Mouse (Mus musculus) lung, embryonic 15.5 days (tissue): Measurements from ENCODE around the gene Trpc2. TPM values are rescaled to one million over a fixed set of nuclear protein-coding genes. Genes with fewer than 3 reads are reported as not detected.
A peak's percentile ranks its signal among the peaks of the same experiment; 100 is the strongest.

Source experiments
- ATAC-seq: fragments of 200-750 bp; cut with Nextera tagmentation; 2 replicates; pipeline ENCODE4 v1.8.0; 2017; ENCODE audit warnings: moderate number of reproducible peaks, borderline replicate concordance; ENCODE audit not compliant: low FRiP score, low TSS enrichment; ENCODE audit errors: extremely low read depth
- H3K27ac ChIP-seq: fragments of 300-500 bp; sonication (generic); 2 replicates; pipeline ENCODE4 v1.5.1; 2015; ENCODE audit warnings: moderate library complexity, mild to moderate bottlenecking, inconsistent platforms
- H3K27me3 ChIP-seq: fragments of 300-500 bp; sonication (generic); 2 replicates; pipeline ENCODE4 v1.6.1; 2015; ENCODE audit warnings: inconsistent platforms
- H3K36me3 ChIP-seq: fragments of 300-500 bp; sonication (generic); 2 replicates; pipeline ENCODE4 v1.6.1; 2015; ENCODE audit warnings: inconsistent platforms
- H3K4me1 ChIP-seq: fragments of 300-500 bp; sonication (generic); 2 replicates; pipeline ENCODE4 v1.6.1; 2015; ENCODE audit warnings: inconsistent platforms
- H3K4me2 ChIP-seq: fragments of 300-500 bp; sonication (generic); 2 replicates; pipeline ENCODE4 v1.6.1; 2015; ENCODE audit warnings: inconsistent platforms, mild to moderate bottlenecking, moderate library complexity
- H3K4me3 ChIP-seq: fragments of 300-500 bp; sonication (generic); 2 replicates; pipeline ENCODE4 v1.5.1; 2015; ENCODE audit warnings: mild to moderate bottlenecking, inconsistent platforms
- H3K9ac ChIP-seq: fragments of 300-500 bp; sonication (generic); 2 replicates; pipeline ENCODE4 v1.6.1; 2015; ENCODE audit warnings: inconsistent platforms
- H3K9me3 ChIP-seq: fragments of 300-500 bp; sonication (generic); 2 replicates; pipeline ENCODE4 v1.6.1; 2016; ENCODE audit warnings: inconsistent platforms
- WGBS: fragments of 180-500 bp; shearing (Covaris S2); methylation state at CpG from one replicate; pipeline ENCODE4 v1.1.7; 2015; 5-methylcytosine and 5-hydroxymethylcytosine counted together
- polyA plus RNA-seq: library from polyadenylated mRNA; unstranded; fragments of >200 nt; fragmentation: Nextera tagmentation; extraction: Ambion mirVana; gene quantifications from 2 replicates; pipeline ENCODE4 v1.2.1, GENCODE M21; 2015

Trpc2 gene
- polyA plus RNA-seq, 1 experiment from 2014 or later = not detected

GRCm38 (mm10) chr7:102104126-102104525 lies 21.2 kb downstream of the Trpc2 start:
- no peak overlapping the region for H3K9ac ChIP-seq
- H3K4me3 ChIP-seq = no peak overlapping the region
- no peak overlapping the region for H3K4me2 ChIP-seq
- 45% methylated on average over 5 of the region's 5 CpGs for WGBS
- peaks cover 26% of the 10 kb centered on the region for H3K4me1 ChIP-seq
- no peak for ATAC-seq
- H3K36me3 ChIP-seq = no peaks in the 10 kb centered on the region
- no peak overlapping the region for H3K27ac ChIP-seq
- no peaks in the 10 kb centered on the region for H3K9me3 ChIP-seq
- no peaks in the 10 kb centered on the region for H3K27me3 ChIP-seq

- Histone ChIP-seq H3K4me1 (peaks cover 9% of the 10 kb centered on the region), H3K4me3 (peak overlapping the region; percentile 30), H3K4me2 (peak overlapping the region; percentile 72), H3K27me3 (no peaks in the 10 kb centered on the region), H3K27ac (no peak overlapping the region), H3K36me3 (no peaks in the 10 kb centered on the region), H3K9ac (peak overlapping the region; percentile 23; the same call in 1 of the 2 replicates), H3K9me3 (no peaks in the 10 kb centered on the region)
- peak; percentile 29; the same call in 1 of the 2 replicates for ATAC-seq
- WGBS = 11% methylated on average over 23 of the region's 23 CpGs
Measured at GRCm38 (mm10) chr7:102106700-102107141, 23.8 kb downstream of the Trpc2 start.

GRCm38 (mm10) chr7:102108206-102108605 lies 25.3 kb downstream of the Trpc2 start:
- Histone ChIP-seq H3K9me3 (no peaks in the 10 kb centered on the region), H3K27ac (no peak overlapping the region), H3K4me2 (no peak overlapping the region), H3K27me3 (no peaks in the 10 kb centered on the region), H3K4me3 (no peak overlapping the region), H3K9ac (no peak overlapping the region), H3K4me1 (peaks cover 9% of the 10 kb centered on the region), H3K36me3 (no peaks in the 10 kb centered on the region)
- 83% methylated on average over 1 of the region's 1 CpGs for WGBS
- ATAC-seq = no peak

GRCm38 (mm10) chr7:102109171-102109570 lies 26.3 kb downstream of the Trpc2 start, which contains the start of gene Art5:
Art5 (minus strand) TSS chr7:102109489.
- Histone ChIP-seq H3K9me3 (no peaks in the 10 kb centered on the region), H3K27me3 (no peaks in the 10 kb centered on the region), H3K9ac (no peak within 1 kb of the TSS), H3K27ac (no peak within 1 kb of the TSS), H3K4me1 (peaks cover 9% of the 10 kb centered on the region), H3K4me2 (no peak within 1 kb of the TSS), H3K36me3 (no peaks in the 10 kb centered on the region), H3K4me3 (no peak within 1 kb of the TSS)
- WGBS = 69% methylated on average over 7 of the region's 7 CpGs
- ATAC-seq = no peak

- H3K9me3 ChIP-seq = no peaks in the 10 kb centered on the region
- H3K4me3 ChIP-seq = no peak overlapping the region
- H3K4me1 ChIP-seq = peaks cover 9% of the 10 kb centered on the region
- no peak for ATAC-seq
- no peaks in the 10 kb centered on the region for H3K36me3 ChIP-seq
- H3K27ac ChIP-seq = no peak overlapping the region
- no peaks in the 10 kb centered on the region for H3K27me3 ChIP-seq
- WGBS = 78% methylated on average over 4 of the region's 4 CpGs
- H3K4me2 ChIP-seq = no peak overlapping the region
- no peak overlapping the region for H3K9ac ChIP-seq
Measured at GRCm38 (mm10) chr7:102109746-102110145, 26.8 kb downstream of the Trpc2 start.

- ATAC-seq = no peak
- no peak overlapping the region for H3K4me3 ChIP-seq
- no peaks in the 10 kb centered on the region for H3K27me3 ChIP-seq
- no peaks in the 10 kb centered on the region for H3K9me3 ChIP-seq
- no peaks in the 10 kb centered on the region for H3K4me1 ChIP-seq
- no peak overlapping the region for H3K4me2 ChIP-seq
- H3K9ac ChIP-seq = no peak overlapping the region
- H3K27ac ChIP-seq = no peak overlapping the region
- no peaks in the 10 kb centered on the region; the same call in 1 of the 2 replicates for H3K36me3 ChIP-seq
- 65% methylated on average over 45 of the region's 45 CpGs for WGBS
Measured at GRCm38 (mm10) chr7:102113151-102113729, 30.3 kb downstream of the Trpc2 start.

- ATAC-seq = no peak
- 31% methylated on average over 7 of the region's 7 CpGs for WGBS
- Histone ChIP-seq H3K9ac (no peak within 1 kb of the TSS), H3K27ac (no peak within 1 kb of the TSS), H3K4me2 (no peak within 1 kb of the TSS), H3K9me3 (no peaks in the 10 kb centered on the region), H3K27me3 (no peaks in the 10 kb centered on the region), H3K36me3 (peaks cover 34% of the 10 kb centered on the region), H3K4me3 (no peak within 1 kb of the TSS), H3K4me1 (no peaks in the 10 kb centered on the region)
Measured at GRCm38 (mm10) chr7:102116579-102117331, 33.8 kb downstream of the Trpc2 start, which contains the start of gene Chrna10. Chrna10 (minus strand) TSS chr7:102116828.

- H3K36me3 ChIP-seq = peaks cover 39% of the 10 kb centered on the region
- H3K4me3 ChIP-seq = no peak overlapping the region
- no peaks in the 10 kb centered on the region for H3K27me3 ChIP-seq
- no peak overlapping the region for H3K27ac ChIP-seq
- H3K9me3 ChIP-seq = no peaks in the 10 kb centered on the region
- ATAC-seq = no peak
- WGBS = 63% methylated on average over 6 of the region's 6 CpGs
- H3K9ac ChIP-seq = no peak overlapping the region
- H3K4me2 ChIP-seq = no peak overlapping the region
- H3K4me1 ChIP-seq = no peaks in the 10 kb centered on the region
Measured at GRCm38 (mm10) chr7:102117382-102117781, 34.5 kb downstream of the Trpc2 start.

GRCm38 (mm10) chr7:102120326-102120725 lies 37.4 kb downstream of the Trpc2 start:
- 93% methylated on average over 10 of the region's 10 CpGs for WGBS
- no peak overlapping the region for H3K27ac ChIP-seq
- H3K9ac ChIP-seq = no peak overlapping the region
- ATAC-seq = no peak
- no peaks in the 10 kb centered on the region for H3K27me3 ChIP-seq
- H3K4me1 ChIP-seq = no peaks in the 10 kb centered on the region
- H3K4me3 ChIP-seq = no peak overlapping the region
- H3K9me3 ChIP-seq = no peaks in the 10 kb centered on the region
- no peak overlapping the region for H3K4me2 ChIP-seq
- H3K36me3 ChIP-seq = peaks cover 69% of the 10 kb centered on the region

- Histone ChIP-seq H3K27me3 (no peaks in the 10 kb centered on the region), H3K27ac (no peak overlapping the region), H3K4me2 (no peak overlapping the region), H3K4me1 (no peaks in the 10 kb centered on the region), H3K9ac (no peak overlapping the region), H3K36me3 (peaks cover 83% of the 10 kb centered on the region), H3K4me3 (no peak overlapping the region), H3K9me3 (no peaks in the 10 kb centered on the region)
- no peak for ATAC-seq
- 54% methylated on average over 4 of the region's 4 CpGs for WGBS
Measured at GRCm38 (mm10) chr7:102132395-102132794, 49.5 kb downstream of the Trpc2 start.

- peaks cover 75% of the 10 kb centered on the region for H3K36me3 ChIP-seq
- H3K4me3 ChIP-seq = no peak overlapping the region
- no peak overlapping the region for H3K9ac ChIP-seq
- ATAC-seq = no peak
- H3K27me3 ChIP-seq = no peaks in the 10 kb centered on the region
- H3K4me1 ChIP-seq = no peaks in the 10 kb centered on the region
- no peaks in the 10 kb centered on the region for H3K9me3 ChIP-seq
- 89% methylated on average over 1 of the region's 1 CpGs for WGBS
- no peak overlapping the region for H3K27ac ChIP-seq
- no peak overlapping the region for H3K4me2 ChIP-seq
Measured at GRCm38 (mm10) chr7:102137464-102137863, 54.5 kb downstream of the Trpc2 start.

- Histone ChIP-seq H3K36me3 (peaks cover 73% of the 10 kb centered on the region), H3K4me3 (no peak overlapping the region), H3K4me2 (no peak overlapping the region), H3K4me1 (no peaks in the 10 kb centered on the region), H3K27ac (no peak overlapping the region), H3K9ac (no peak overlapping the region), H3K27me3 (no peaks in the 10 kb centered on the region), H3K9me3 (no peaks in the 10 kb centered on the region)
- ATAC-seq = no peak
- WGBS = over 99% methylated on average over 5 of the region's 5 CpGs
Measured at GRCm38 (mm10) chr7:102137898-102138297, 55.0 kb downstream of the Trpc2 start.
